Mouse (Mus musculus): ENCODE data around the gene Olfr1537. TPM values are rescaled to one million over a fixed set of nuclear protein-coding genes. Genes with fewer than 3 reads are reported as not detected.

Gene Olfr1537
- polyA plus RNA-seq (2016; fragmentation: Nextera tagmentation; extraction: Ambion mirVana): not detected in 2 replicates

- no peaks in the 10 kb centered on the region for H3K36me3 ChIP-seq
- no peaks in the 10 kb centered on the region for H3K9me3 ChIP-seq
- no peaks in the 10 kb centered on the region for H3K27me3 ChIP-seq (ENCODE audit: insufficient read depth, poor library complexity, severe bottlenecking)
- H3K27ac ChIP-seq: no peak within 1 kb of the TSS
- H3K4me3 ChIP-seq: no peak within 1 kb of the TSS
- no peaks in the 10 kb centered on the region for H3K4me1 ChIP-seq
- 86% methylated on average over 1 of the region's 1 CpGs for WGBS
- DNase-seq (ENCODE audit: low spot score): no peak
These were observed at the start of gene Olfr1537 for GRCm38 (mm10) chr9:39249894-39250293. Gene Olfr1537 (minus strand): TSS chr9:39249994.

GRCm38 (mm10) chr9:39287136-39287535 is 37.3 kb upstream of the Olfr1537 start:
- no peaks in the 10 kb centered on the region for H3K27me3 ChIP-seq (ENCODE audit: insufficient read depth, poor library complexity, severe bottlenecking)
- 85% methylated on average over 2 of the region's 2 CpGs for WGBS
- no peak overlapping the region for H3K4me3 ChIP-seq
- H3K4me1 ChIP-seq: no peaks in the 10 kb centered on the region
- H3K36me3 ChIP-seq: no peaks in the 10 kb centered on the region
- no peak overlapping the region for H3K27ac ChIP-seq
- no peak for DNase-seq (ENCODE audit: low spot score)
- no peaks in the 10 kb centered on the region for H3K9me3 ChIP-seq

GRCm38 (mm10) chr9:39276718-39277117 is 26.9 kb upstream of the Olfr1537 start, which contains the start of gene Olfr945:
Gene Olfr945 (minus strand): TSS chr9:39276818.
- Histone ChIP-seq H3K27me3 (ENCODE audit: insufficient read depth, poor library complexity, severe bottlenecking) (no peaks in the 10 kb centered on the region), H3K4me1 (no peaks in the 10 kb centered on the region), H3K36me3 (no peaks in the 10 kb centered on the region), H3K9me3 (no peaks in the 10 kb centered on the region), H3K27ac (no peak within 1 kb of the TSS), H3K4me3 (no peak within 1 kb of the TSS)
- 77% methylated on average over 3 of the region's 3 CpGs for WGBS
- DNase-seq (ENCODE audit: low spot score): no peak

- no peak within 1 kb of the TSS for H3K27ac ChIP-seq
- no peaks in the 10 kb centered on the region for H3K9me3 ChIP-seq
- no peak for DNase-seq (ENCODE audit: low spot score)
- H3K4me3 ChIP-seq: no peak within 1 kb of the TSS
- no peaks in the 10 kb centered on the region for H3K4me1 ChIP-seq
- no peaks in the 10 kb centered on the region for H3K27me3 ChIP-seq (ENCODE audit: insufficient read depth, poor library complexity, severe bottlenecking)
- H3K36me3 ChIP-seq: no peaks in the 10 kb centered on the region
These were observed 48.2 kb downstream of the Olfr1537 start, which contains the start of gene Olfr944 for GRCm38 (mm10) chr9:39201620-39202019. Gene Olfr944 (plus strand): TSS chr9:39201920.

Other genes with a start within 250 kb of the Olfr1537 start
- gene Olfr146, start 226.6 kb downstream of the Olfr1537 start, polyA plus RNA-seq (2016; fragmentation: Nextera tagmentation; extraction: Ambion mirVana): not detected in 2 replicates
- not detected in 2 replicates for gene Olfr937, start 185.0 kb downstream of the Olfr1537 start, polyA plus RNA-seq (2016; fragmentation: Nextera tagmentation; extraction: Ambion mirVana)
- not detected in 2 replicates for gene Olfr938, start 171.1 kb downstream of the Olfr1537 start, polyA plus RNA-seq (2016; fragmentation: Nextera tagmentation; extraction: Ambion mirVana)
- not detected in 2 replicates for gene Olfr27, start 121.9 kb downstream of the Olfr1537 start, polyA plus RNA-seq (2016; fragmentation: Nextera tagmentation; extraction: Ambion mirVana)
- gene Olfr943, start 83.7 kb downstream of the Olfr1537 start, polyA plus RNA-seq (2016; fragmentation: Nextera tagmentation; extraction: Ambion mirVana): not detected in 2 replicates
- gene Olfr944, start 48.1 kb downstream of the Olfr1537 start, polyA plus RNA-seq (2016; fragmentation: Nextera tagmentation; extraction: Ambion mirVana): not detected in 2 replicates
- not detected in 2 replicates for gene Olfr945, start 26.8 kb upstream of the Olfr1537 start, polyA plus RNA-seq (2016; fragmentation: Nextera tagmentation; extraction: Ambion mirVana)
- not detected in 2 replicates for gene Olfr948, start 76.1 kb upstream of the Olfr1537 start, polyA plus RNA-seq (2016; fragmentation: Nextera tagmentation; extraction: Ambion mirVana)
- gene Olfr951, start 137.4 kb upstream of the Olfr1537 start, polyA plus RNA-seq (2016; fragmentation: Nextera tagmentation; extraction: Ambion mirVana): not detected in 2 replicates
- not detected in 2 replicates for gene Olfr952, start 177.2 kb upstream of the Olfr1537 start, polyA plus RNA-seq (2016; fragmentation: Nextera tagmentation; extraction: Ambion mirVana)
- gene Olfr954, start 206.7 kb upstream of the Olfr1537 start, polyA plus RNA-seq (2016; fragmentation: Nextera tagmentation; extraction: Ambion mirVana): not detected in 2 replicates
- gene Olfr955, start 221.9 kb upstream of the Olfr1537 start, polyA plus RNA-seq (2016; fragmentation: Nextera tagmentation; extraction: Ambion mirVana): not detected in 2 replicates
- not detected in 2 replicates for gene Olfr44, start 244.0 kb upstream of the Olfr1537 start, polyA plus RNA-seq (2016; fragmentation: Nextera tagmentation; extraction: Ambion mirVana)